Mouse (Mus musculus) stomach, adult 2 months (tissue): ENCODE data around the gene Defb41. TPM values are rescaled to one million over a fixed set of nuclear protein-coding genes. Genes with fewer than 3 reads are reported as not detected.

Experiments used
- polyA plus RNA-seq: library from polyadenylated mRNA; depleted of rRNA; stranded (reverse); fragments of >200 nt; gene quantifications from 2 replicates; pipeline ENCODE4 v1.2.3, GENCODE M21; 2012; rRNA removed

Gene Defb41
- polyA plus RNA-seq: not detected in 2 replicates

DNA sequence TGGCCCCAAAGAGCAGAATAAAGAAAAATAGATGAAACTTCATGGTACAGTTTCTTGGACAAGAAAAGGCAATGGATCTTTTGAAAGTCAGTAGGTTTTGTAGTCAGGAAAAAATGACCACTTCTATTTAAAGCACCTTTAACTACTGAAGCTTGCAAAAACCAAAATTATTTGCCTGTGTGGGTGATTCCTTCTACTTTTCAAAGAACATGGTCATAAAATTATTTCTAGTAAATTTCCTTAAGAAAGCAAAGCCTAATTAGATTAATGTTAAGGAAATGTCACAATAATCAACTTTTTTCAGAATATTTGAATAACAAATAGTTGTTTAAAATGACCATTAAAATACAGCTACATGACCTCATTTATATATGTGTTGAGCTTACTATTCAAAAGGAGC lies at the start of gene Defb41:
Gene Defb41, minus strand, starts transcription at position 101 of the 400 bp plus-strand sequence.

DNA sequence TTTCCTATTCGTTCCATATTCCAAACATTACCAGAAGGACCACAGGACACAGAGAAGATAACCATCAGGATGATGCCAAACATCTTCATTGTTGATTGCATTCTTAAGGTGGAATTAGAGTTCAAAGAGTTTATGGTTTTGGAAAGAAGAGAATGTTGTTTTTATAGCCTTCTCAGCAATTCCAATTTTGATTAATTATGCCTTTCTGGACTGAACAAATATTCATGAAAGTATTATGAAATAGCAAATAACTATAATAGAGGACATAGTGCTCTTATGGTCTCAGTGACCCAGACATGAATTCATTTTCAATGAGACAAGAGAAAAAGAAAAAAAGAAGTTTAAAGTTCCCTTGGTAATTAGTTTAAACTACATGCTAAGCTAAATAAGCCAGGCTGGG lies 27.6 kb downstream of the Defb41 start, which contains the start of gene Defb18:
Gene Defb18, minus strand, starts transcription at position 101 of the 400 bp plus-strand sequence.

Other genes with a start within 250 kb of the Defb41 start
- not detected in 2 replicates for gene Crisp4, start 119.2 kb downstream of the Defb41 start, polyA plus RNA-seq
- not detected in 2 replicates for gene Defb18, start 27.7 kb downstream of the Defb41 start, polyA plus RNA-seq